Mouse (Mus musculus) ES-Bruce4 (cell line): Measurements from ENCODE around the gene Syt1. TPM values are rescaled to one million over a fixed set of nuclear protein-coding genes. Genes with fewer than 3 reads are reported as not detected.
A peak's percentile ranks its signal among the peaks of the same experiment; 100 is the strongest.

Experiments
- H3K27ac ChIP-seq: 2 replicates; pipeline ENCODE4 v1.5.1; 2012; ENCODE audit warnings: low read length, inconsistent platforms; ENCODE audit not compliant: insufficient read depth
- H3K27me3 ChIP-seq: 2 replicates; pipeline ENCODE4 v1.6.1; 2012; ENCODE audit warnings: mild to moderate bottlenecking, low read length, inconsistent platforms; ENCODE audit not compliant: control insufficient read depth, poor library complexity, insufficient read depth, severe bottlenecking
- H3K36me3 ChIP-seq: 2 replicates; pipeline ENCODE4 v1.6.1; 2012; ENCODE audit warnings: inconsistent platforms, mild to moderate bottlenecking, low read length, moderate library complexity; ENCODE audit not compliant: control insufficient read depth, poor library complexity, insufficient read depth, severe bottlenecking
- H3K4me1 ChIP-seq: one replicate; pipeline ENCODE4 v1.8.1; 2011; ENCODE audit warnings: low read length; ENCODE audit not compliant: control insufficient read depth, insufficient read depth
- H3K4me3 ChIP-seq: 2 replicates; pipeline ENCODE4 v1.5.1; 2011; ENCODE audit warnings: low read depth, mild to moderate bottlenecking, low read length
- H3K9ac ChIP-seq: 2 replicates; pipeline ENCODE4 v1.6.1; 2012; ENCODE audit warnings: low read depth, mild to moderate bottlenecking, inconsistent platforms; ENCODE audit not compliant: poor library complexity, severe bottlenecking
- H3K9me3 ChIP-seq: replicated peaks from 2 replicates; pipeline ENCODE4 v1.6.1; 2012; ENCODE audit warnings: mild to moderate bottlenecking, low read length, inconsistent platforms; ENCODE audit not compliant: control insufficient read depth, poor library complexity, insufficient read depth, severe bottlenecking
- CTCF ChIP-seq: IDR thresholded peaks from one replicate; pipeline ENCODE4 v1.8.1; 2011; ENCODE audit warnings: low read depth, low read length
- EP300 ChIP-seq: IDR thresholded peaks from 2 replicates; pipeline ENCODE4 v1.6.1; 2011; ENCODE audit warnings: low read depth, low read length; ENCODE audit not compliant: insufficient read depth
- POLR2A ChIP-seq: IDR thresholded peaks from one replicate; pipeline ENCODE4 v1.8.1; 2011; ENCODE audit warnings: low read length; ENCODE audit not compliant: insufficient read depth
- polyA plus RNA-seq: library from polyadenylated mRNA; stranded (reverse); fragments of >200 nt; gene quantifications from 2 replicates; pipeline ENCODE4 v1.2.4, GENCODE M21; 2011; ENCODE audit warnings: low read depth; ENCODE audit not compliant: missing spikeins, insufficient read depth, insufficient read length

Gene Syt1
- polyA plus RNA-seq, 1 experiment, result 0.72 TPM

GRCm38 (mm10) chr10:108552544-108552943, 458.2 kb downstream of the Syt1 start:
- Histone ChIP-seq H3K27ac (no peak overlapping the region), H3K4me3 (no peak overlapping the region), H3K4me1 (no peaks in the 10 kb centered on the region), H3K36me3 (no peaks in the 10 kb centered on the region), H3K9me3 (no peaks in the 10 kb centered on the region), H3K27me3 (no peaks in the 10 kb centered on the region), H3K9ac (no peak overlapping the region)
- no peak for TF ChIP-seq POLR2A

- no peaks in the 10 kb centered on the region for H3K4me1 ChIP-seq
- no peak overlapping the region for H3K4me3 ChIP-seq
- no peaks in the 10 kb centered on the region for H3K36me3 ChIP-seq
- no peak for TF ChIP-seq CTCF
- TF ChIP-seq POLR2A, result no peak
- TF ChIP-seq EP300, result no peak
- H3K9ac ChIP-seq, result no peak overlapping the region
- no peak overlapping the region for H3K27ac ChIP-seq
- no peaks in the 10 kb centered on the region for H3K27me3 ChIP-seq
- H3K9me3 ChIP-seq, result no peaks in the 10 kb centered on the region
These were observed 465.1 kb downstream of the Syt1 start for GRCm38 (mm10) chr10:108545715-108546114.

- TF ChIP-seq CTCF, result no peak
- TF ChIP-seq POLR2A, result no peak
- no peak for TF ChIP-seq EP300
- H3K4me3 ChIP-seq, result no peak overlapping the region
- H3K4me1 ChIP-seq, result no peaks in the 10 kb centered on the region
- no peaks in the 10 kb centered on the region for H3K27me3 ChIP-seq
- no peaks in the 10 kb centered on the region for H3K36me3 ChIP-seq
- no peak overlapping the region for H3K27ac ChIP-seq
- H3K9ac ChIP-seq, result no peak overlapping the region
- H3K9me3 ChIP-seq, result no peaks in the 10 kb centered on the region
These were observed 469.2 kb downstream of the Syt1 start for GRCm38 (mm10) chr10:108541555-108541954.

GRCm38 (mm10) chr10:108538546-108538945, 472.2 kb downstream of the Syt1 start:
- no peaks in the 10 kb centered on the region for H3K4me1 ChIP-seq
- no peak overlapping the region for H3K9ac ChIP-seq
- no peaks in the 10 kb centered on the region for H3K36me3 ChIP-seq
- no peaks in the 10 kb centered on the region for H3K9me3 ChIP-seq
- no peaks in the 10 kb centered on the region for H3K27me3 ChIP-seq
- H3K4me3 ChIP-seq, result no peak overlapping the region
- no peak overlapping the region for H3K27ac ChIP-seq
- no peak for TF ChIP-seq POLR2A
- TF ChIP-seq EP300, result no peak
- TF ChIP-seq CTCF, result no peak

- no peaks in the 10 kb centered on the region for H3K27me3 ChIP-seq
- H3K9ac ChIP-seq, result no peak overlapping the region
- H3K36me3 ChIP-seq, result no peaks in the 10 kb centered on the region
- H3K27ac ChIP-seq, result no peak overlapping the region
- no peaks in the 10 kb centered on the region for H3K4me1 ChIP-seq
- no peak overlapping the region for H3K4me3 ChIP-seq
- H3K9me3 ChIP-seq, result no peaks in the 10 kb centered on the region
- TF ChIP-seq CTCF (peak; percentile 38), POLR2A (no peak)
These were observed 473.1 kb downstream of the Syt1 start for GRCm38 (mm10) chr10:108537641-108538040.

- H3K27ac ChIP-seq, result no peak overlapping the region
These were observed 474.9 kb downstream of the Syt1 start for GRCm38 (mm10) chr10:108535922-108536321.

More at GRCm38 (mm10) chr10:108535922-108536321, 474.9 kb downstream of the Syt1 start:
- no peaks in the 10 kb centered on the region for H3K4me1 ChIP-seq
- TF ChIP-seq CTCF (no peak), EP300 (no peak), POLR2A (no peak)
- no peaks in the 10 kb centered on the region for H3K9me3 ChIP-seq
- no peak overlapping the region for H3K9ac ChIP-seq
- no peaks in the 10 kb centered on the region for H3K27me3 ChIP-seq
- no peak overlapping the region for H3K4me3 ChIP-seq
- H3K36me3 ChIP-seq, result no peaks in the 10 kb centered on the region
